Mouse (Mus musculus) stomach, embryonic 16.5 days (tissue): Measurements from ENCODE around the gene Steap1. TPM values are rescaled to one million over a fixed set of nuclear protein-coding genes. Genes with fewer than 3 reads are reported as not detected.
A peak's percentile ranks its signal among the peaks of the same experiment; 100 is the strongest.

Source experiments
- ATAC-seq: fragments of 200-750 bp; cut with Nextera tagmentation; 2 replicates; pipeline ENCODE4 v1.8.0; 2017; ENCODE audit warnings: moderate number of reproducible peaks, moderate TSS enrichment; ENCODE audit not compliant: insufficient read depth, low FRiP score
- H3K27ac ChIP-seq: fragments of 300-500 bp; sonication (generic); 2 replicates; pipeline ENCODE4 v1.5.1; 2014; ENCODE audit warnings: low read length
- H3K27me3 ChIP-seq: fragments of 300-500 bp; sonication (generic); 2 replicates; pipeline ENCODE4 v1.6.1; 2014; ENCODE audit warnings: low read length, control low read depth, mixed read lengths; ENCODE audit not compliant: control insufficient read depth, insufficient read depth
- H3K36me3 ChIP-seq: fragments of 300-500 bp; sonication (generic); 2 replicates; pipeline ENCODE4 v1.6.1; 2014; ENCODE audit warnings: low read length; ENCODE audit not compliant: control insufficient read depth, insufficient read depth
- H3K4me1 ChIP-seq: fragments of 300-500 bp; sonication (generic); 2 replicates; pipeline ENCODE4 v1.6.1; 2014; ENCODE audit warnings: low read length, control low read depth, mixed read lengths; ENCODE audit not compliant: control insufficient read depth, insufficient read depth
- H3K4me2 ChIP-seq: fragments of 300-500 bp; sonication (generic); 2 replicates; pipeline ENCODE4 v1.6.1; 2014; ENCODE audit warnings: low read depth, low read length, mixed read lengths
- H3K4me3 ChIP-seq: fragments of 300-500 bp; sonication (generic); replicated peaks from 2 replicates; pipeline ENCODE4 v1.5.1; 2014; ENCODE audit warnings: mild to moderate bottlenecking, low read length
- H3K9ac ChIP-seq: fragments of 300-500 bp; sonication (generic); 2 replicates; pipeline ENCODE4 v1.6.1; 2014; ENCODE audit warnings: low read length
- H3K9me3 ChIP-seq: fragments of 300-500 bp; sonication (generic); replicated peaks from 2 replicates; pipeline ENCODE4 v1.6.1; 2016; ENCODE audit warnings: low read length, control low read depth; ENCODE audit not compliant: control insufficient read depth
- WGBS: fragments of 180-500 bp; shearing (Covaris S2); extraction: QIAGEN DNeasy Blood & Tissue Kit; methylation state at CpG from one replicate; pipeline ENCODE4 v1.1.7; 2014; 5-methylcytosine and 5-hydroxymethylcytosine counted together
- polyA plus RNA-seq: library from polyadenylated mRNA; unstranded; fragments of >200 nt; fragmentation: Nextera tagmentation; extraction: Ambion mirVana; gene quantifications from 2 replicates; pipeline ENCODE4 v1.2.1, GENCODE M21; 2015

Steap1 gene
- 10.8 and 11.8 TPM in 2 replicates for polyA plus RNA-seq

GRCm38 (mm10) chr5:5748866-5749682 is at the start of gene Steap1:
Steap1 (minus strand) TSS chr5:5749326.
- 0 out of 2 replicates have a peak, but pooled peaks cover 3% of the 10 kb centered on the region for H3K4me1 ChIP-seq
- no peaks in the 10 kb centered on the region for H3K9me3 ChIP-seq
- H3K27ac ChIP-seq: no peak within 1 kb of the TSS
- peak within 1 kb of the TSS; percentile 72 for H3K4me3 ChIP-seq
- H3K9ac ChIP-seq: peak within 1 kb of the TSS; percentile 82
- peak; percentile 96 for ATAC-seq
- WGBS: 1% methylated on average over 74 of the region's 75 CpGs
- no peaks in the 10 kb centered on the region for H3K27me3 ChIP-seq
- H3K4me2 ChIP-seq: peak within 1 kb of the TSS; percentile 95
- no peaks in the 10 kb centered on the region for H3K36me3 ChIP-seq

GRCm38 (mm10) chr5:5787106-5787505 is 38.0 kb upstream of the Steap1 start:
- H3K4me2 ChIP-seq: no peak overlapping the region
- H3K4me1 ChIP-seq: no peaks in the 10 kb centered on the region
- H3K36me3 ChIP-seq: no peaks in the 10 kb centered on the region
- no peak overlapping the region for H3K27ac ChIP-seq
- no peak for ATAC-seq
- no peaks in the 10 kb centered on the region for H3K9me3 ChIP-seq
- no peak overlapping the region for H3K4me3 ChIP-seq
- 89% methylated on average over 2 of the region's 2 CpGs for WGBS
- H3K27me3 ChIP-seq: no peaks in the 10 kb centered on the region
- H3K9ac ChIP-seq: no peak overlapping the region

GRCm38 (mm10) chr5:5756392-5757019 is 7.4 kb upstream of the Steap1 start:
- no peaks in the 10 kb centered on the region for H3K9me3 ChIP-seq
- ATAC-seq: no peak
- WGBS: 70% methylated on average over 3 of the region's 3 CpGs
- no peaks in the 10 kb centered on the region for H3K27me3 ChIP-seq
- no peaks in the 10 kb centered on the region for H3K36me3 ChIP-seq
- H3K4me3 ChIP-seq: no peak overlapping the region
- no peaks in the 10 kb centered on the region for H3K4me1 ChIP-seq
- H3K9ac ChIP-seq: no peak overlapping the region
- H3K27ac ChIP-seq: no peak overlapping the region
- H3K4me2 ChIP-seq: no peak overlapping the region

- Histone ChIP-seq H3K9ac (no peak overlapping the region), H3K36me3 (no peaks in the 10 kb centered on the region), H3K4me3 (no peak overlapping the region), H3K9me3 (no peaks in the 10 kb centered on the region), H3K4me2 (no peak overlapping the region), H3K27ac (no peak overlapping the region), H3K4me1 (no peaks in the 10 kb centered on the region), H3K27me3 (no peaks in the 10 kb centered on the region)
- no peak for ATAC-seq
- under 1% methylated on average over 9 of the region's 9 CpGs for WGBS
These were observed 5.9 kb upstream of the Steap1 start for GRCm38 (mm10) chr5:5755039-5755438.

- Histone ChIP-seq H3K9me3 (no peaks in the 10 kb centered on the region), H3K27me3 (no peaks in the 10 kb centered on the region), H3K4me1 (0 out of 2 replicates have a peak, but pooled peaks cover 3% of the 10 kb centered on the region), H3K4me2 (peak overlapping the region; percentile 95), H3K27ac (no peak overlapping the region), H3K4me3 (peak overlapping the region; percentile 72), H3K9ac (peak overlapping the region; percentile 82), H3K36me3 (no peaks in the 10 kb centered on the region)
- under 1% methylated on average over 13 of the region's 13 CpGs for WGBS
- 0 out of 2 replicates have a peak, but pooled peaks have one; percentile 31 for ATAC-seq
These were observed 671 bp upstream of the Steap1 start for GRCm38 (mm10) chr5:5749772-5750222.

- Histone ChIP-seq H3K27me3 (no peaks in the 10 kb centered on the region), H3K36me3 (no peaks in the 10 kb centered on the region), H3K9me3 (no peaks in the 10 kb centered on the region), H3K4me2 (no peak overlapping the region), H3K4me1 (no peaks in the 10 kb centered on the region), H3K9ac (no peak overlapping the region), H3K4me3 (no peak overlapping the region), H3K27ac (no peak overlapping the region)
- no peak for ATAC-seq
- WGBS: 92% methylated on average over 9 of the region's 9 CpGs
These were observed 14.7 kb downstream of the Steap1 start for GRCm38 (mm10) chr5:5734445-5734844.

- WGBS: 66% methylated on average over 2 of the region's 2 CpGs
- ATAC-seq: no peak
- no peaks in the 10 kb centered on the region for H3K27me3 ChIP-seq
These were observed 16.3 kb downstream of the Steap1 start for GRCm38 (mm10) chr5:5732858-5733257.

GRCm38 (mm10) chr5:5732208-5732607 is 16.9 kb downstream of the Steap1 start:
- no peak for ATAC-seq
- Histone ChIP-seq H3K9ac (no peak overlapping the region), H3K36me3 (no peaks in the 10 kb centered on the region), H3K4me1 (no peaks in the 10 kb centered on the region), H3K27ac (no peak overlapping the region), H3K4me3 (no peak overlapping the region), H3K4me2 (no peak overlapping the region), H3K9me3 (no peaks in the 10 kb centered on the region), H3K27me3 (no peaks in the 10 kb centered on the region)
- 91% methylated on average over 3 of the region's 3 CpGs for WGBS

More at GRCm38 (mm10) chr5:5732858-5733257, 16.3 kb downstream of the Steap1 start:
- H3K4me3 ChIP-seq: no peak overlapping the region
- no peak overlapping the region for H3K27ac ChIP-seq
- H3K4me2 ChIP-seq: no peak overlapping the region
- no peak overlapping the region for H3K9ac ChIP-seq
- H3K9me3 ChIP-seq: no peaks in the 10 kb centered on the region
- no peaks in the 10 kb centered on the region for H3K4me1 ChIP-seq
- H3K36me3 ChIP-seq: no peaks in the 10 kb centered on the region

GRCm38 (mm10) chr5:5729904-5730303 is 19.2 kb downstream of the Steap1 start:
- no peak for ATAC-seq

More at GRCm38 (mm10) chr5:5729904-5730303, 19.2 kb downstream of the Steap1 start:
- no peaks in the 10 kb centered on the region for H3K4me1 ChIP-seq
- no peaks in the 10 kb centered on the region for H3K36me3 ChIP-seq
- H3K27me3 ChIP-seq: no peaks in the 10 kb centered on the region
- H3K9me3 ChIP-seq: no peaks in the 10 kb centered on the region
- H3K9ac ChIP-seq: no peak overlapping the region
- no peak overlapping the region for H3K4me3 ChIP-seq
- 74% methylated on average over 4 of the region's 4 CpGs for WGBS
- H3K27ac ChIP-seq: no peak overlapping the region
- H3K4me2 ChIP-seq: no peak overlapping the region
